Mouse (Mus musculus): ENCODE results near the gene Ctnnbip1. TPM values are rescaled to one million over a fixed set of nuclear protein-coding genes. Genes with fewer than 3 reads are reported as not detected.

Gene Ctnnbip1
- polyA plus RNA-seq, 1 experiment, result 27.2 TPM

- H3K27me3 ChIP-seq (ENCODE audit: control insufficient read depth, insufficient read depth, low read length), result no peaks in the 10 kb centered on the region
- H3K4me3 ChIP-seq (ENCODE audit: low read depth, low read length), result peak overlapping the region; percentile 91
- H3K36me3 ChIP-seq (ENCODE audit: control insufficient read depth, insufficient read depth, low read length), result no peaks in the 10 kb centered on the region
- H3K27ac ChIP-seq (ENCODE audit: insufficient read depth, low read depth, low read length), result no peak overlapping the region
- 0 out of 2 replicates have a peak, but pooled peaks have one; percentile 7 for TF ChIP-seq POLR2A (IDR thresholded peaks at IDR 0.05; ENCODE audit: low read depth, low read length)
- no peak for TF ChIP-seq CTCF (IDR thresholded peaks at IDR 0.05; ENCODE audit: extremely low read depth, insufficient read length, insufficient replicate concordance, low read depth, low read length)
- WGBS, result under 1% methylated on average over 72 of the region's 72 CpGs
- H3K4me1 ChIP-seq (ENCODE audit: control insufficient read depth, insufficient read depth, insufficient read length, low read length), result peaks cover 14% of the 10 kb centered on the region
Measured at GRCm38 (mm10) chr4:149586783-149587595, 69.0 kb downstream of the Ctnnbip1 start.

GRCm38 (mm10) chr4:149587596-149588168 lies 69.6 kb downstream of the Ctnnbip1 start:
- Histone ChIP-seq H3K4me1 (ENCODE audit: control insufficient read depth, insufficient read depth, insufficient read length, low read length) (peaks cover 14% of the 10 kb centered on the region), H3K36me3 (ENCODE audit: control insufficient read depth, insufficient read depth, low read length) (no peaks in the 10 kb centered on the region), H3K27me3 (ENCODE audit: control insufficient read depth, insufficient read depth, low read length) (no peaks in the 10 kb centered on the region), H3K4me3 (ENCODE audit: low read depth, low read length) (peak overlapping the region; percentile 91), H3K27ac (ENCODE audit: insufficient read depth, low read depth, low read length) (no peak overlapping the region)
- no peak for TF ChIP-seq POLR2A (IDR thresholded peaks at IDR 0.05; ENCODE audit: low read depth, low read length)
- TF ChIP-seq CTCF (IDR thresholded peaks at IDR 0.05; ENCODE audit: extremely low read depth, insufficient read length, insufficient replicate concordance, low read depth, low read length), result no peak
- 44% methylated on average over 24 of the region's 24 CpGs for WGBS

GRCm38 (mm10) chr4:149590200-149590599 lies 72.2 kb downstream of the Ctnnbip1 start:
- H3K27me3 ChIP-seq (ENCODE audit: control insufficient read depth, insufficient read depth, low read length), result no peaks in the 10 kb centered on the region
- peaks cover 8% of the 10 kb centered on the region for H3K4me1 ChIP-seq (ENCODE audit: control insufficient read depth, insufficient read depth, insufficient read length, low read length)
- TF ChIP-seq CTCF (IDR thresholded peaks at IDR 0.05; ENCODE audit: extremely low read depth, insufficient read length, insufficient replicate concordance, low read depth, low read length) (no peak), POLR2A (IDR thresholded peaks at IDR 0.05; ENCODE audit: low read depth, low read length) (no peak)
- no peak overlapping the region for H3K27ac ChIP-seq (ENCODE audit: insufficient read depth, low read depth, low read length)
- H3K4me3 ChIP-seq (ENCODE audit: low read depth, low read length), result no peak overlapping the region
- 87% methylated on average over 1 of the region's 1 CpGs for WGBS
- H3K36me3 ChIP-seq (ENCODE audit: control insufficient read depth, insufficient read depth, low read length), result no peaks in the 10 kb centered on the region; the same call in 1 of the 2 replicates

GRCm38 (mm10) chr4:149591486-149591885 lies 73.5 kb downstream of the Ctnnbip1 start:
- Histone ChIP-seq H3K4me3 (ENCODE audit: low read depth, low read length) (no peak overlapping the region), H3K4me1 (ENCODE audit: control insufficient read depth, insufficient read depth, insufficient read length, low read length) (peaks cover 5% of the 10 kb centered on the region), H3K36me3 (ENCODE audit: control insufficient read depth, insufficient read depth, low read length) (no peaks in the 10 kb centered on the region; the same call in 1 of the 2 replicates), H3K27ac (ENCODE audit: insufficient read depth, low read depth, low read length) (no peak overlapping the region), H3K27me3 (ENCODE audit: control insufficient read depth, insufficient read depth, low read length) (no peaks in the 10 kb centered on the region)
- TF ChIP-seq CTCF (IDR thresholded peaks at IDR 0.05; ENCODE audit: extremely low read depth, insufficient read length, insufficient replicate concordance, low read depth, low read length) (no peak), POLR2A (IDR thresholded peaks at IDR 0.05; ENCODE audit: low read depth, low read length) (no peak)
- 86% methylated on average over 2 of the region's 2 CpGs for WGBS

GRCm38 (mm10) chr4:149594913-149595581 lies 77.0 kb downstream of the Ctnnbip1 start:
- Histone ChIP-seq H3K27ac (ENCODE audit: insufficient read depth, low read depth, low read length) (no peak overlapping the region), H3K4me1 (ENCODE audit: control insufficient read depth, insufficient read depth, insufficient read length, low read length) (peaks cover 2% of the 10 kb centered on the region; the same call in 1 of the 2 replicates), H3K27me3 (ENCODE audit: control insufficient read depth, insufficient read depth, low read length) (no peaks in the 10 kb centered on the region), H3K4me3 (ENCODE audit: low read depth, low read length) (no peak overlapping the region), H3K36me3 (ENCODE audit: control insufficient read depth, insufficient read depth, low read length) (no peaks in the 10 kb centered on the region; the same call in 1 of the 2 replicates)
- TF ChIP-seq POLR2A (IDR thresholded peaks at IDR 0.05; ENCODE audit: low read depth, low read length) (no peak), CTCF (IDR thresholded peaks at IDR 0.05; ENCODE audit: extremely low read depth, insufficient read length, insufficient replicate concordance, low read depth, low read length) (no peak)
- 85% methylated on average over 9 of the region's 9 CpGs for WGBS

- Histone ChIP-seq H3K27ac (ENCODE audit: insufficient read depth, low read depth, low read length) (no peak overlapping the region), H3K27me3 (ENCODE audit: control insufficient read depth, insufficient read depth, low read length) (no peaks in the 10 kb centered on the region), H3K4me1 (ENCODE audit: control insufficient read depth, insufficient read depth, insufficient read length, low read length) (peaks cover 5% of the 10 kb centered on the region), H3K4me3 (ENCODE audit: low read depth, low read length) (no peak overlapping the region), H3K36me3 (ENCODE audit: control insufficient read depth, insufficient read depth, low read length) (no peaks in the 10 kb centered on the region; the same call in 1 of the 2 replicates)
- TF ChIP-seq POLR2A (IDR thresholded peaks at IDR 0.05; ENCODE audit: low read depth, low read length) (no peak), CTCF (IDR thresholded peaks at IDR 0.05; ENCODE audit: extremely low read depth, insufficient read length, insufficient replicate concordance, low read depth, low read length) (no peak)
- WGBS, result 79% methylated on average over 12 of the region's 12 CpGs
Measured at GRCm38 (mm10) chr4:149597641-149598208, 79.7 kb downstream of the Ctnnbip1 start.

Data from small intestine, adult 2 months (tissue).